Mouse (Mus musculus) adrenal gland, postnatal 14 days (tissue): ENCODE results near the gene Ina. TPM values are rescaled to one million over a fixed set of nuclear protein-coding genes. Genes with fewer than 3 reads are reported as not detected.
A peak's percentile ranks its signal among the peaks of the same experiment; 100 is the strongest.

Source experiments
- DNase-seq: peaks from one replicate; pipeline ENCODE4 v3.0.0; 2021; ENCODE audit warnings: mixed read lengths
- total RNA-seq: library from RNA; stranded (reverse); gene quantifications from 2 replicates; pipeline ENCODE4 v1.2.3, GENCODE M21; 2021

Ina gene
- total RNA-seq, 1 experiment from 2014 or later, result 7.5 TPM

DNA sequence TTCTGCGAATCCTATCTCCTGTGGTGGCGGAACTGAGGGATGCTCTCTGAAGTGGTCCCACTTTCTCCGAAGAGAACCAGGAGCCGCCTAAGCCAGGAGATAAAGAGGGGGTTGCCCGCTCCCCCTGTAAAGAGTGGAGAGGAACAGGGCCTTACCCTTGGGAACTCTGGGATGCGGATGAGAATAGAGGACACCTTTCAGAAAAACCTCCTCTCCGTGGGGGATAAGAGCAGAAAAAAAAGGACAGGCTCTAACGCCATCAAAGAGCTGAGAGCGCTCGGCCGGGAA is 395 bp upstream of the Ina start:
- DNase-seq, result no peak

- no peak for DNase-seq
These were observed 898 bp downstream of the Ina start for GRCm38 (mm10) chr19:47015396-47015795.

DNA sequence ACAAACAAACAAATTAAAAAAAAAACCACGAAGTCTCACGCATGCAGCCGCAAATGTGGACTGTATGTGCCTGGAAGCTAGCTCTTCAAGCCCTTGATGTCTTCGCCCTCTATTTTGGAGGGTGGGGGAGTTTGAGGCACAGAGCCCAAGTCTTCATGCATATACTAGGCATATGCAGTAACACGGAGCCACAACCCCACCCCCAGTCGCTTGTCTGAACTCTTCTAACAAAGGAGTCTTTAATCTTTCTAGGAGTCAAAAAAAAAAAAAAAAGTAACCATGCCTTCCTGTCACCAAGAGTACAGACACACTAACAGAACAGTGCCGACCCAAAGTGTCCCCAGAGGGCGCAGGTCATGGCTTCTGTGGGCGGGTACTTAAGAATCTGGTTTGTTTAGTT is 1.5 kb downstream of the Ina start:
- DNase-seq, result no peak

DNA sequence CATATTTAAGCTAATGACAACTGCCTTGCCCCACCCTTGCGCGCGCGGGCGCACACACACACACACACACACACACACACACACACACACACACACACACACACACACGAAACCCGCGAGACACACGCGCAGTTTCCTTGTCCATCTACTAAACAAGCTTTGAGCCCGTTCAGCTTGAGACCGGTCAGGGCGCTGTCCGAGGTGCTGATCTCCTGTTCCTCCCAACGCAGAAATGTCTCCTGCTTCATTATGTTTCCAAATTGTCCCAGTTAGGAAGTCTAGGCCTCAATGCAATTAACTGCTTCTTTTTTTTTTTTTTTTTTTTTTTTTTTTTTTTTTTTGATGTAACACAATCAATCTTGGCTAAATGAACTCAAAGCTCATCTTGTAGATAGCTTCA is 2.0 kb downstream of the Ina start:
- DNase-seq, result peak; percentile 90

- no peak for DNase-seq
These were observed 3.3 kb downstream of the Ina start for GRCm38 (mm10) chr19:47017831-47018230.

DNA sequence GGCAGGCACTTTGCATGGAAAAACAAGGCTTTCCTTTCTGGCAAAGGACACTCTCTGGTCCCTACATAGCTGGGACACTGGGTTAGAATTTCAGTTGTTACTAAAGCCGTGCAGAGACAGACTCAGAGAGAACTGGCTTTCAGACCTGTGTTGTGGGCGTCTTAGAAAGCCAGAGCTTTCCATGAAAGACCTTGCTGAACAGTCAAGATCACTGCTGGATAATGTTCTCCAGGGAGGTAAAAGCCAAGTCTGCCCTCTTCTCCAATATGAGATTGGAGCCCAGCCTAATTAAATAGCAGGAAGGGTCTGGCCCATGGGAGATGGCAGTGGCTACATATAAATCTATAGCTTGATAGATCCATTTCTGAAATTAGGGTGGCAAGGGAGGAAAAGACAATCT is 3.8 kb downstream of the Ina start:
- no peak for DNase-seq

DNA sequence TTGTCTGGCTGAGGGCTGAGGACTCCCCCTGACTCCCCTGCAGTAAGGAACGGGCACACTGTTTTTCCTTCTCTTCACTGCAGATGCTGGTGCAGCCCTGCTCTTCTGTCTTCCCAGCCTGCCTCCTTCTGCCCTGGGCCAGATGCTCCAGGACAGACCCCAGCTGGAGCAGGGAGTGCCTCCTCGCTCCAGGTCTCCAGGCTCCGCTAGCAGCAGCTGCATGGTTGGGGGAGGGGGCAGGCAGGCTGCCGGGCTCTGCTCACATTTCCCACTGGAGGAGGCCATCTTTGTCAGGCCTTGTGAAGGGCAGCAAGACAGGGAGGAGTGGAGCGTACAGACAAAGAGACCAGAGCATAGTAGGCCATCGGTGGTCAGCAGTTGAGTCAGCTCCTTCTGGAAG is 4.8 kb downstream of the Ina start:
- no peak for DNase-seq

- no peak for DNase-seq
These were observed 8.2 kb downstream of the Ina start for GRCm38 (mm10) chr19:47022709-47023108.

- no peak for DNase-seq
These were observed 9.0 kb downstream of the Ina start for GRCm38 (mm10) chr19:47023546-47023945.

DNA sequence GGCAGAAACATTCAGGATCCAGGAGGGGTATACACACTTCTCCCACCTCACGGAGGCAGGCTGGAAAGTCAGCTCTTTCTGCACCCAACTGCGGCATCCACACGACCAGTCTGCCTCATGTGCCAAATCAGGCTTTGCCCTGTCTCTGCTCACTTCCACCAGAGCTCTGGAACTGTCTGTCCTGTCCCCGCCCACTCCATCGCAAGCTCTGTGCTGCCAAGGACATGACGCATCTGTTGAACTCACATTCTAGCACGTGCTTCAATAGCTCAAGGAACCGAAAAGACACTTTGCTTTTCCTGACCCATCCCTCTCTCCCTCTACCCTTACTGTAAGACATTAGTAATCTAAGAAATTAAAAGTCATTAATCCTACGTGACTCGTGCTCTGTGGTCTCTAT is 10.5 kb downstream of the Ina start:
- peak; percentile 49 for DNase-seq

GRCm38 (mm10) chr19:47026513-47026912 is 12.0 kb downstream of the Ina start:
- DNase-seq, result no peak

DNA sequence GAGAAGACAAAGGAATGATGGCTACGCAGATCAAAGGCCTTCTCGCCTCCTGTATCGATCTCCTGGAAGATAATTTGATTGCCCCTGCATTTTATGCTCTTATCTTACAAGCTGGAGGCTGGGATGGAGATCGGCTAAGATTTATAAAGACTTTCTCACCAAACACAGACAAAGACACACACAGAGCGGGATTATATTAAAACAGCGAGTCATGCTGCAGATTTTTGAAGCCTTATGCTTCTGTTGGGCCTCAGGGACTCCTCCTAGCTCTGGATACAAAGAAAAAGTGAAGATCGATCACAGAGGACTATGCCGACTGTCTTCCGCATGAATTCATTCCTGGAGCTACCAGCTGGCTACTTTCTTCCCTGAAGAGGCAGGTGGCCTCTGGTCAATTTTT is 15.3 kb downstream of the Ina start:
- no peak for DNase-seq

- no peak for DNase-seq
These were observed 17.3 kb downstream of the Ina start for GRCm38 (mm10) chr19:47031770-47032169.

DNA sequence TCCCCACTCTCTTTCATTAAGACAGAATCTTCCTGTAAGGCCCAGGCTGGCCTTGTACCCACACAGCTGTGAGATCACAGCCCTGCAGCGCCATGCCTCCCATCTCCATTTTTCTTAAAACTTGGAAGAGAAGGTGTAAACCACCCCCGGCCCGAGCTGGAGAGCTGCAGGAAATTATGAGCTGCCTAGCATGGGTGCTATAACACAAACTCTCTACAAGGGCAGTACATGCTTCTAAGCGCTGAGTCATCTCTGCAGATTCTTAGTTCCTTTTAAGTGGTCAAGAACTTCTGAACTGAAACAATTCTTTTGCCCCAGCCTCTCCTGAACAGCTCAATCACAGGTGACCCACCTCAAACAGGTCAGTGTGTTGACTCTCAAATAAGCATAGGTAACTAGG is 20.4 kb downstream of the Ina start:
- no peak for DNase-seq

DNA sequence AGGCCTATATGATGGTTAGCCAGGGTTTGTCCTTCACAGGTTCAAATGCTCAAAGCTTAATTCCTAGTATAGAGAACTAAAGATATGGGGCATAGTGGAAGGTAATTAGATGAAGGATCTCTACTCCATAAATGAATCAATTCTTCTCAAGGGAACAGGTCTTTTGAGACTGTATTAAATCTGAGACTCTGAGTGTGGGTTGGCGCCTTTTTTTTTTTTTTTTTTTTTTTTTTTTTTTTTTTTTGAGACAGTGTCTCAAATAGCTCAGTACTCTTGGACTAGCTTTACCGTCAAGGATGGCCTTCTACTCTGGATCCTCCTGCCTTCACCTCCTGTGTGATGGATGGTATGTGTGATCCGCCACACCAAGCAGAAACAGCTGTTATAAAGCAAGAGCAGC is 22.1 kb downstream of the Ina start:
- no peak for DNase-seq

DNA sequence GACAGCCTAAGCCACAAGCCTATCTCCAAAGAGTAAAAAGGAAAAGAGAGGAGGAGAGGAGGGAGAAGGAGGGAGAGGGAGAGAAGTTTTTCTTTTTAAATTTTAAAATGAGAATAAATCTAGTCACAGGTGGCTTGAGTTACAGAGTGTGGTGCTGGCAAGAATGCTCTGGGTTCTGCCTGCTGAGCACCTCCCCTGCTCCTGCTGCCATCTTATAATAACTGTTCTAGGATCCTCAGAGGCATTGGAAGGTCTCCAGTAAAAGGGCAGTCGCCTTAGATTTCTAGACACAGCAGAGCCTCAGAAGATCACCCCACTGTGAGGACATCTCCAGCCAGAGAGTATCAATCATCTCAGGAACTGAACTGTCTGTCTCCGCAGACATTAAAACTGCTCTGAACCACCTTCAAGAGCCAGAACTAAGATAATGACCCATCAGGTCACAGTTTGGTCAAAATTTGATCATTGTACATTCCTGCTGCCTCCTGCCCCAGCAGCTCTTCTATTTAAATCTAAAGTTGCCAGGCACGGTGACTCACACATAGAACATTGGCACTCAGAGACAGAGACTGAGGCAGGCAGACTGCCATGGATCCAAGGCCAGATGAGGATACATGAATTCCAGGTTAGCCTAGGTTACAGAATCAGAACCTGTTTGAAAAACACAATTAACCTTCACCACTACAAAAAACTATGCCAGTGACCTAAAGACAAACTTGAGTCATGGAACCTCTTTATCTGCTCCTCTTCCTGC is 26.4 kb downstream of the Ina start:
- peak; percentile 50 for DNase-seq

DNA sequence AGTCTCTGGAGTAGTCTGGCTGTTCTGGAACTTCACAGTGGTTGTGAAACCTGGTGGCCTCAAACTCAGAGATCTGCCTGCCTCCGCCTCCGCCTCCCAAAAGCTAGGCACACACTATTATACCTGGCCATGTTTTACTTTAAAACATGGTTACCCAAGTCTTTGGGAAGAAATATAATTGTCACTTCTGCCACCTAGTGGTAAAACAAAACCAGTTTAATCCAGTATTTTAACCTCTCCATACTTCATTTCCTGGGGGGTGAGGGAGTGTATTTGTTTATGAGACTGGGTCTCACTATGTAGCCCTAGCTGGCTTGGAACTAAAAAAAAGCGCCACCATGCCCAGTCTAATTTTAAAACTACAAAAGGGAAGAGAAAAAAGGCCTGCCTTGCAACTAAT is 29.1 kb downstream of the Ina start:
- no peak for DNase-seq

GRCm38 (mm10) chr19:47046343-47046742 is 31.8 kb downstream of the Ina start:
- no peak for DNase-seq

GRCm38 (mm10) chr19:47047236-47047833 is 32.8 kb downstream of the Ina start:
- peak; percentile 71 for DNase-seq

GRCm38 (mm10) chr19:47049061-47049460 is 34.6 kb downstream of the Ina start:
- no peak for DNase-seq

- no peak for DNase-seq
These were observed 35.3 kb downstream of the Ina start for GRCm38 (mm10) chr19:47049840-47050239.

- DNase-seq, result peak; percentile 86
These were observed 36.0 kb downstream of the Ina start, which contains the start of gene Pcgf6 for GRCm38 (mm10) chr19:47050271-47051032. Gene Pcgf6 (minus strand): TSS chr19:47050906.

DNA sequence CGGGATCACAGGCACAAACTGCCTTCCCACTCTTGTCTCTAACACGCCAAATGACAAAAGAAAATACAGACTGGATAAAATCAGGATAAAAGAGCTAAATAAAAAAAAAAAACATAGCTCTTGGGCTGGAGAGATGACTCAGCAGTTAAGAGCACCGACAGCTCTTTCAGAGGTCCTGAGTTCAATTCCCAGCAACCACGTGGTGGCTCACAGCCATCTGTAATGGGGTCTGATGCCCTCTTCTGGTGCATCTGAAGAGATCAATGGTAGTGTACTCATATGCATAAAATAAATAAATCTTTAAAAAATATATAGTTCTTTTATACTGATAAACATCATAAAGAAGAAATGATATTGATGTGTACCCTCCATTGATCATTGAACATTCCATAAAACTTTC is 38.4 kb downstream of the Ina start:
- DNase-seq, result no peak

DNA sequence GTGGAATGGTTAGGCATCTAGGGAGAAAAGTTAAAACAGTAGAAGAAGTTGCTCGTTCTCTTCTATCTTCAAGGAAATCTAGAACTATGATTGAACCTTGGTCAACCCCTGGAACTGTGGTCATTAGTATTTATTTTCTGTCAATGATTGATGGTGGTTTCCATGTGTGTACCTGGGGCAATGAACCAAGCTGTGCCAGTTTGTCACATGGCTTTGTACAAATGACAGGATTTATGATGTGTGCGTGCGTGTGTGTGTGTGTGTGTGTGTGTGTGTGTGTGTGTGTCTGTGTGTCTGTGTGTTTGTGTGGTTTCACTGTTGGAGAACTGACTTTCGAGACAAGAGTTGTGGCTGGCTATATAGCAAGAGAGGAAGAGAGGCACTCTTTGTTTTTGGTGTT is 39.0 kb downstream of the Ina start:
- DNase-seq, result no peak
